In the genomic region with DNA sequence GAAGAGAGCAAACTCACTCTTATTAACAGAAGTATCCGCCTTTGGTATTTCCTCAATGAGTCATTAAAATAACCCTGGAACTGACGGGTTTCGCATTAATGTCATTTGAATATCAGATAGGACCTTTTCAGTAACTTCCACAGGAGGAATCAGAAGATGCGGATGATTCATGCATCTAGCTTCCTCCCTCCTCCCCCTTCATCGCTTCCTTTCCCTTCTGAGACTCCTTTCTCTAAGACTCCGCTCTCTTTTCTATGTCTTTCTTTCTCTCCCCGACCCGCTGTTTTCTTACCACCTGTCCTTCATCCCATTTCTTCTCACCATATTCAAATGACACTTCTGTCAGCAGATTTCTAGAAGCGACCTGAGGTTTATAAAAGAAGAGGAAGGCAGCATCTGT, we compare ENCODE assay signal across 24 mouse cellular contexts.
"Had no signal": no experiment of that assay in that cellular context is flagged by ENCODE, and none has a peak within 500 bp of the region (broad histone marks: within the 10 kb centered on the region; RNA-seq: fewer than 3 reads in every experiment).

No protein-coding gene starts in this region.

- H3K4me3 ChIP-seq: heart, adult 2 months; heart, embryonic 13.5 days; heart, embryonic 15.5 days; hindbrain, embryonic 13.5 days; hindbrain, embryonic 15.5 days; kidney, embryonic 15.5 days; layer of hippocampus, adult 2 months; limb, embryonic 13.5 days; limb, embryonic 15.5 days; liver, embryonic 12.5 days had no signal

- H3K9me3 ChIP-seq: heart, embryonic 13.5 days; heart, embryonic 15.5 days; hindbrain, embryonic 13.5 days; hindbrain, embryonic 15.5 days; kidney, embryonic 15.5 days; limb, embryonic 13.5 days; limb, embryonic 15.5 days had no signal

- H3K27me3 ChIP-seq: heart, embryonic 13.5 days; heart, embryonic 15.5 days; hindbrain, embryonic 13.5 days; hindbrain, embryonic 15.5 days; kidney, embryonic 15.5 days; limb, embryonic 13.5 days; limb, embryonic 15.5 days; liver, embryonic 12.5 days had no signal

- DNase-seq: gastrocnemius, postnatal 14 days; gastrocnemius, postnatal 36 days; heart, adult 11 months; heart, adult 2 months; heart, postnatal 36 days; kidney, adult 11 months; kidney, adult 2 months; kidney, adult 9 months; kidney, postnatal 14 days; kidney, postnatal 36 days; layer of hippocampus, postnatal 36 days; left cerebral cortex, postnatal 4 days had no signal

- H3K36me3 ChIP-seq: heart, embryonic 13.5 days; heart, embryonic 15.5 days; hindbrain, embryonic 13.5 days; hindbrain, embryonic 15.5 days; kidney, embryonic 15.5 days; limb, embryonic 13.5 days; limb, embryonic 15.5 days; liver, embryonic 12.5 days had no signal

- H3K27ac ChIP-seq: heart, adult 2 months; heart, embryonic 13.5 days; heart, embryonic 15.5 days; hindbrain, embryonic 13.5 days; hindbrain, embryonic 15.5 days; hindbrain, postnatal 0 days; kidney, embryonic 15.5 days; kidney, postnatal 0 days; layer of hippocampus, adult 2 months; limb, embryonic 13.5 days; limb, embryonic 15.5 days; liver, embryonic 12.5 days; liver, embryonic 14.5 days had no signal

- H3K4me1 ChIP-seq: heart, embryonic 13.5 days; heart, embryonic 15.5 days; hindbrain, embryonic 13.5 days; hindbrain, embryonic 15.5 days; kidney, embryonic 15.5 days; limb, embryonic 13.5 days; limb, embryonic 15.5 days; liver, embryonic 12.5 days had no signal
